Mouse (Mus musculus) liver, postnatal 0 days (tissue): ENCODE measurements at regions not wholly inside any gene's neighbourhood (a gene's known extent, or its start where the extent isn't known, plus 50 kb on each side); places are given as distances from the start of the nearest gene placed in this dataset.

Experiments
- ATAC-seq: fragments of 200-750 bp; cut with Nextera tagmentation; 2 replicates; pipeline ENCODE4 v1.8.0; 2017; ENCODE audit warnings: mild to moderate bottlenecking, moderate library complexity
- DNase-seq: peaks from one replicate; pipeline ENCODE4 v3.0.0-alpha.2; 2016
- H3K27ac ChIP-seq: fragments of 300-500 bp; sonication (generic); 2 replicates; pipeline ENCODE4 v1.5.1; 2014; ENCODE audit warnings: antibody characterized with exemption, moderate library complexity, mild to moderate bottlenecking, low read depth
- H3K27me3 ChIP-seq: fragments of 300-500 bp; sonication (generic); 2 replicates; pipeline ENCODE4 v1.6.1; 2014; ENCODE audit warnings: low read length, control low read depth, mixed read lengths; ENCODE audit not compliant: insufficient read depth
- H3K36me3 ChIP-seq: fragments of 300-500 bp; sonication (generic); replicated peaks from 2 replicates; pipeline ENCODE4 v1.6.1; 2014; ENCODE audit warnings: mild to moderate bottlenecking, control low read depth, low read length, moderate library complexity, mixed read lengths; ENCODE audit not compliant: insufficient read depth
- H3K4me1 ChIP-seq: fragments of 300-500 bp; sonication (generic); 2 replicates; pipeline ENCODE4 v1.6.1; 2014; ENCODE audit warnings: antibody characterized with exemption, mild to moderate bottlenecking, control low read depth; ENCODE audit not compliant: insufficient read depth
- H3K4me2 ChIP-seq: fragments of 300-500 bp; sonication (generic); 2 replicates; pipeline ENCODE4 v1.6.1; 2014; ENCODE audit warnings: low read depth, mild to moderate bottlenecking, low read length, moderate library complexity, mixed read lengths
- H3K4me3 ChIP-seq: fragments of 300-500 bp; sonication (generic); 2 replicates; pipeline ENCODE4 v1.5.1; 2014; ENCODE audit warnings: low read depth, low read length
- H3K9ac ChIP-seq: fragments of 300-500 bp; sonication (generic); replicated peaks from 2 replicates; pipeline ENCODE4 v1.6.1; 2014; ENCODE audit warnings: mild to moderate bottlenecking, moderate library complexity
- H3K9me3 ChIP-seq: fragments of 300-500 bp; sonication (generic); 2 replicates; pipeline ENCODE4 v1.6.1; 2016; ENCODE audit warnings: mild to moderate bottlenecking, control low read depth, low read length, mixed read lengths
- CTCF ChIP-seq: sonication (generic); IDR thresholded peaks from 2 replicates; pipeline ENCODE4 v1.5.1; 2016; ENCODE audit warnings: antibody characterized with exemption, low read depth
- EP300 ChIP-seq: IDR thresholded peaks from 2 replicates; pipeline ENCODE4 v1.6.1; 2016; ENCODE audit warnings: antibody characterized with exemption, low read depth, mild to moderate bottlenecking
- WGBS: fragments of 180-500 bp; shearing (Covaris S2); extraction: QIAGEN DNeasy Blood & Tissue Kit; methylation state at CpG from one replicate; pipeline ENCODE4 v1.1.7; 2014; ENCODE audit not compliant: insufficient replicate concordance; 5-methylcytosine and 5-hydroxymethylcytosine counted together

DNA sequence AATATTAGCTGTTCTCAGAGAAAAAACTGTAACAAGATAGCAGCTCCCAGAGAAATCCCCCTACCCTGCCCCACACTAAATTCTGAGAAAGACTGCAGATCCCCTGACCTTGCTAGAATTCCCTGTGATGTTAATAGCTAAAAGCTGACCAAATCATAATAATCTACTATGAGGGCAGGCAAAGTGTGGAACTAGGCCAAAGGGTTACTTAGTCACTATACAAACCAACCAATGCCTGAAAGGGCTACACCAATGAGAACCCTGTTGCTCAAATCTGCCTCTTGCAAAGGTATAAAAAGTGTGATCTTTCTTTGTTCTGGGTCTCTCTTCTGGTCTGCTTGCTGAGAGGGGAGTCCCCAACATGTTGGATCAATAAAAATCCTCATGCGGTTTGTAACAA lies 69.8 kb upstream of the Ube2e2 start:
- DNase-seq (no peak), ATAC-seq (peak; percentile 87)
- no peaks in the 10 kb centered on the region for H3K27me3 ChIP-seq
- H3K9ac ChIP-seq: no peak overlapping the region
- no peaks in the 10 kb centered on the region for H3K9me3 ChIP-seq
- 77% methylated on average over 1 of the region's 1 CpGs for WGBS
- H3K4me2 ChIP-seq: no peak overlapping the region
- TF ChIP-seq CTCF: no peak
- no peak for TF ChIP-seq EP300
- H3K4me1 ChIP-seq: no peaks in the 10 kb centered on the region
- H3K36me3 ChIP-seq: no peaks in the 10 kb centered on the region
- peak overlapping the region; percentile 64 for H3K27ac ChIP-seq
- H3K4me3 ChIP-seq: no peak overlapping the region

DNA sequence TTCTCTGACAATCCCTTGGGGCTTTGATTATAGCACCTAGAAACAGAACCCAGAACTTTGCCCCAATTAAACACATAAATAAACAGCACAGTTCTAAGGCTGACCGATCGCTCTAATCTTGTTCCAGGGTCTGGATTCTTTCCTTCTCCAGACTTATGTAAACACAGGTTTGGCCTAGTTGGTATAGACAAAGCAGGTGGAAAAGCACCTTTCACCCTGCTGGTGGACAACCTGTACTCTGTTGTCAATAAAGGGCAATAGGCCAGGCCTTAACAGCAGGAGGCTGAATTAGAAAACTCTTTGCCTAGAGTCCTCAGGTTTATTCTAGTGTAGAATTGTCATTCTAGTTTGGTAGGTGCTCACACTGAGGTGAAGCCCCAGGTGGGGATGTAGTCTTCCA lies 69.2 kb upstream of the Ube2e2 start:
- H3K27ac ChIP-seq: peak overlapping the region; percentile 64
- no peak overlapping the region for H3K4me3 ChIP-seq
- no peaks in the 10 kb centered on the region for H3K9me3 ChIP-seq
- no peak overlapping the region for H3K9ac ChIP-seq
- DNase-seq (peak; percentile 16), ATAC-seq (peak; percentile 93)
- H3K4me2 ChIP-seq: no peak overlapping the region
- H3K27me3 ChIP-seq: no peaks in the 10 kb centered on the region
- H3K36me3 ChIP-seq: no peaks in the 10 kb centered on the region
- H3K4me1 ChIP-seq: no peaks in the 10 kb centered on the region
- 53% methylated on average over 2 of the region's 2 CpGs for WGBS
- TF ChIP-seq EP300 (peak; percentile 61; the same call in 1 of the 2 replicates), CTCF (no peak)
